Mouse (Mus musculus) heart, postnatal 36 days (tissue): Measurements from ENCODE around the gene Dclk1. TPM values are rescaled to one million over a fixed set of nuclear protein-coding genes. Genes with fewer than 3 reads are reported as not detected.
"Not testable (repeated sequence)": the region's sequence is repeated elsewhere in the genome, so short reads cannot be mapped to it uniquely, and the experiment has no call there.

Source experiments
- DNase-seq, 2 experiments: peaks; one replicate each; pipeline ENCODE4 v3.0.0; 2021 to 2022
- intact Hi-C: fragments of 180-260 bp; cut with DNase I; formaldehyde crosslinking; loops from one replicate; pipeline ENCODE4 v1.15.1; 2025
- total RNA-seq, 2 experiments: library from RNA; stranded (reverse); gene quantifications; 2 replicates each; pipeline ENCODE4 v1.2.3; 2021

The Dclk1 gene
- 1 to 10 TPM; 2.5 to 5.9 TPM for total RNA-seq

- intact Hi-C loops: loop anchor here (5.0 to 10.0 kb wide), 3 partner anchors 50 to 113 kb away; no protein-coding TSS in a partner anchor
- peak in 1 of 2 experiments; percentile 45 for DNase-seq
Measured at GRCm38 (mm10) chr3:55241730-55242421, at the start of gene Dclk1. Dclk1 (plus strand) TSS chr3:55242364.

- DNase-seq: no peak
- intact Hi-C loops: loop anchor here (5.0 kb wide), 1 partner anchor 49 kb away; the partner anchor contains the start of gene Dclk1
Measured at GRCm38 (mm10) chr3:55193351-55193750, 48.8 kb upstream of the Dclk1 start.

GRCm38 (mm10) chr3:55194792-55195191 lies 47.4 kb upstream of the Dclk1 start:
- no peak for DNase-seq
- intact Hi-C loops: loop anchor here (5.0 kb wide), 1 partner anchor 48 kb away; the partner anchor contains the start of gene Dclk1

DNA sequence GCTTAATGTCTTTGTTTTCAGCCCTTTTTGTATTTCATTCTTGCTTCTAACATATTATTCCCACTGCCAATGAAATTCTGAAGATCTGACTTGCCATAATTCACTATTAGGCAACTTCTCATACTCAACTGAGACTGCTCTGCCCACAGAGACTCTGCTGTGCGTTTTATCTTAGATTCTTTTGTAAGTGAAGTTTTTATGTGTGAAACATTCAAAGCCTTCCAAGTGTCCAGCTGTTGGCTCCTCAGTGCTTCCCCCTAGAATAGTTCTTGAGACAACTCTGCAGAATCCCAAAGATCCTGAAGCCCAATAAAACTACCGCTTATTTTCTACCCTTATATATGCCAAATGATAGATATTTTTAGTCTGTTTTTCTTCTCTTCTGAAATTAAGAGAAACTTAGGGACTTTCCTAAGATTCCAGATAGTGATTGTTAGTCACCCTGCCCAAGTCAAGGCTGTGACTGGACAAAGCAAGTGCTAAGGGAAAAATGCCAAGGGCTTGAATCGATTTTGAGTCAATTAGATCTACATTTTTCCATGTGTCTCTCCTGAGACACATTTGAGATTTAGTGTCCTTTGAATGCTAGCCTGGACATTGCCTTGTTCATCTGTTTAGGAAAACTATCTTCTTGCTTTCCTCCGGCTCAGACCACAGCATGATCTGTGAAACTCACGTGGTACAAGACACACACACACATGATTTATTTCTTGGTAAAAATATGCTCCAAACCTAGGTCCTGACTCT lies 46.4 kb upstream of the Dclk1 start:
- peak in 1 of 2 experiments; percentile 15 for DNase-seq

DNA sequence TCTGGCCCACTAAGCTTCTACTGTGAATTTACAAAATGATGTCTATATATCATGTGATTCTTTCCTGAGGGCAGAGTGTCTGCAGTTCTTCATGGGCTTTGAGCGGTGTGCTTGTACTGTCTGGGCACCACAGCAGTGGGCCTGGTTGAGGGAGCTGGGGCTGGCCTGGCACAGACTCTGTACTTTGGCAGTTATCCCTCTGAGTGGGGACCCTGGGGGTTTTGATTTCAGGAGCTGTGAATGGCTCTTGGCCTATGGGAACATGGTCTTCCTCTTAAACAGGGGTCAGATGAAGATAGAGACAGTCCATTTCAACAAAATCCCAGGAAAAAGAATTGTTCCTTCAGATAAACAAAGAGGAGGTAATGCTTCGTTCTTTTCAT lies 45.8 kb upstream of the Dclk1 start:
- intact Hi-C loops: no loop called here
- no peak for DNase-seq

More for the DNA sequence above, 46.4 kb upstream of the Dclk1 start:
- intact Hi-C loops: no loop called here

GRCm38 (mm10) chr3:55203621-55204020 lies 38.5 kb upstream of the Dclk1 start:
- intact Hi-C loops, DNase-seq: not testable (repeated sequence)

DNA sequence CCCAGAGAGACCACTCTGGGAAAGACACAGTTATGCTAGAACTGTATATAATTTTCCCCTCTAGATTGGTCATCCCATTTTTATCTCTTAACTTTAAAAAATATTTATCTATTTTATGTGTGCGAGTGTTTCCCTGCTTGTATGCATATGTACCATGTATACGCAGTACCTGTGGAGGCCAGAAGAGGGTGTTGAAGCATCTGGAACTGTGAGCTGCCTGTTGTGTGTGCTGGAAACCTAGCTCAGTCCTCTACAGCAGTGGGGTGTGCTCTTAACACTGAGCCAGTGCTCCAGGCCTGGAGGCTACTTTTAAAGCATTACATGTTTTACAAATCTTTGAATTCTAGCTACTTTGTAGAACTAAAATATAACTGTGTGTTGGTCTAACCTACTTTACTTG lies 35.8 kb upstream of the Dclk1 start:
- intact Hi-C loops: no loop called here
- no peak for DNase-seq

GRCm38 (mm10) chr3:55207665-55208064 lies 34.5 kb upstream of the Dclk1 start:
- DNase-seq: no peak
- intact Hi-C loops: no loop called here

GRCm38 (mm10) chr3:55212254-55212653 lies 29.9 kb upstream of the Dclk1 start:
- intact Hi-C loops: no loop called here
- DNase-seq: no peak

DNA sequence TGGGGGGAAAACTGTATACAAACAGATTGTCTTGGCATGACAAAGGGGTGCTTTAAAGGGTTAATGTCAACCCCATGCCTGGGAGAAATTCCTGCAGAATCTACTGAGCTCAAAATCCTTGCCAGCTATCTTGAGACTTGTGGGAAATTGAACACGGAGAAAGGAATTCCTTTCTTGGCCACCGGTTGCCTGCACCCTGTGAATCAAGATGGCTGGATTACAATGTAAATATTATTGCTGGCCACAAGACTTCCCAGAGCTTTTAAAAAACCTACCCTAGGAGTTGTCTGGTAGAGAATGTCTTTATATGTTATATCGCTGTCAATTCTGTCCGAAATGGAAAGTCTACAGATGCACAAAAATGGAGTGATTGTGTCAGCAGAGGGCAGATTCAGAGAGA lies 28.4 kb upstream of the Dclk1 start:
- no peak for DNase-seq
- intact Hi-C loops: no loop called here

DNA sequence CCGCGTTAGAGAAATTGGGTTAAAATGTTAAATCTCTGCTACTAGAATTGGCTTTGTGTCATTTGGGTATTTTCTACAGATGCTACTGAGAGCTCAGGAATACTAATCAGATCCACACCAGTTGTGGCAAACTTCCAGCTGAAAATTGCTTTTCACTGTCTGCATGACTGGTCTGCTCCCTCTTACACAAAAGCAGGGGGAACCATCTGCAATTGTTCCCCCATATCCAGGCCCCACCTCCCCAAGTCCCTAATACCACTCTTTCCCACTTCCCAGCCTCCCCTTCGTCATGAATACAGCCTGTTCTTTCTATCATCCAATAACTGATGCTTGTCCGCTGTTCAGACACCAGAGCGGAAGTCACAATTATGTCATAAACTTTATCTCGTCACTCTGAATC lies 27.8 kb upstream of the Dclk1 start:
- intact Hi-C loops: no loop called here
- no peak for DNase-seq

GRCm38 (mm10) chr3:55222502-55222901 lies 19.7 kb upstream of the Dclk1 start:
- intact Hi-C loops: no loop called here
- DNase-seq: no peak

GRCm38 (mm10) chr3:55223862-55224261 lies 18.3 kb upstream of the Dclk1 start:
- DNase-seq: no peak
- intact Hi-C loops: no loop called here

DNA sequence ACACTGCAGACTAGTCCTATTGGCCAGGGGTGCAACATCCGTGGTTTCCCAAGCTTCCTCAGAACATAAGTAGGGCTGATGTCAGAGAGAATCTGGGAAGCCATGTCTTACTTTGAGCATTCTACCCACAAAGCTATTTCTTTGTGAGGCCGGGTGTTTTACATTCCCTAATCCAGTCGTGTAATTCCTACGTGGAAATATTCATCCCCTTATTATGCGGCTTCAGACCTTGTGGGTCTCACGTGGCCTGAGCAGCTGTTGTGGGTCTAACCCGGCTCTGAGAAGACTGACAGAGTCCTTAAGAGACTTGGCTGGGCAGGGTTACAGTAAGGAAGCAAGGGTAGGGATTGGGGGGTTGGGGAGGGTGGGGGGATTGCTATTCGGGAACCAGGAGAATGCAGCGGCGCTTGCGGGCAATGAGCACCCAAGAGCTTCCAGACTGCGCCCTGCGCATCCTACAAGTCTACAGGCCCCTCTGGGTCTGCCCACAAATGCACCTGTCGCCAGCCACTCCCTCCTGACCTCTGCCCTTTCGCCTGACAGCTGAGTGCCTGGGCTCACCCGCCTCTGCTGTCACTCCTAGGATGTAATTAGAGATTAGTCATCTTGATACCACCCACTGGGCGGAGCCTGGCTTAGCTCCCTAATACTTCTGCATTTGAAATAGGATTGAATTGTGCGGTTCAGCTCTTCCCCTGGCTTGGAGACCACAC lies 15.5 kb upstream of the Dclk1 start:
- intact Hi-C loops: no loop called here
- DNase-seq: no peak

DNA sequence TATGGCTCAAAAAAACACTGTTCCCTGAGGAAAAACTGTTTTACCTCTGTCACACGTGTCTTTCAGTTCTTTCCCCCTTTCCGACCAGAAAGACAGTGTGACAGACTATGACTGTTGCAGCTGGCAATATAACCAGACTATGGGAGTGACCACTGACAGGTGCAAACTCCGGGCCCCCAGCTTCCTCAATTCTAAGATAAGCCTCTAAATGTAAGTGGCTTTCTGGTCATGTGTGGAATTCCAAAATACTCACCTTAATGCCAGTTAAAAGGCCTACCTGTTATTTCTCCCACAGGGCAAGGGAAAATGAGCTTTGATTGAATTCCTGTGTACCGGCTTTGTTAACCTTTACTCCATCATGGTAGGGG lies 15.0 kb upstream of the Dclk1 start:
- intact Hi-C loops: no loop called here
- no peak for DNase-seq

DNA sequence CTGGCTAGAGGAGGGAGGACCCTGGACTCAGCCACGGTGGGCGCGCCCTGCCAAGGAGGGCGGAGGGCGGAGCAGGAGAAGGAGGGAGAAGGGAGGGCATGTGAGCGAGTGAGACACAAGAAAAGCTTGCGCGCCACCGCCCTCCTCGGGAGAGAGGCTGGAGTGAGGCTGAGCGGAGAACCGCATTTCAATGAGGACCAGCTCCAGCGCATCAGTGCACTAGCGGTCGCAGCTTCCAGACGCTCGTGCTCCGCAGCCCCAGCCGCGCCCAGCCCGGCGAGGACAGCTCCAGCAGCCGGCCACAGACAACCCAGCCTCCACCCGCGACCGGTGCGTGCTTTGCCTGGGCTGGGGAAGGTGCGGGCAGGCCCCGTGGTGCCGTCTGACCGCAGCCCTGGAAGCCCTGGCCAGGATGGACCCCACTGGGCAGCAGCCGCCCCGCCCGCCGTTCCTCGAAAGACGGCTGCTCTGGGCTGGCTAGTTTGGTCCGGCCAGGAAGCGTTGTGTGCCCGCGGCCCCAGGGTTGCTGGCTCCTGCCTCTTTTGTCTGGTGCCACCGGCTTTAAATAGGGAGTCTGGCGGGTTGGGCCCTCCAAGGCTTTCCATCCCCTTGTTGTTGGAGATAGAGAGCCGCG lies 375 bp downstream of the Dclk1 start:
- intact Hi-C loops: loop anchor here (5.0 to 10.0 kb wide), 3 partner anchors 50 to 112 kb away; no protein-coding TSS in a partner anchor
- DNase-seq: peak; percentile 73 to 75

GRCm38 (mm10) chr3:55243056-55243471 lies 900 bp downstream of the Dclk1 start:
- peak in 1 of 2 experiments; percentile 5 for DNase-seq
- intact Hi-C loops: loop anchor here (5.0 to 10.0 kb wide), 3 partner anchors 51 to 112 kb away; no protein-coding TSS in a partner anchor

- intact Hi-C loops: loop anchor here (5.0 to 10.0 kb wide), 3 partner anchors 52 to 111 kb away; no protein-coding TSS in a partner anchor
- DNase-seq: no peak
Measured at GRCm38 (mm10) chr3:55244087-55244486, 1.9 kb downstream of the Dclk1 start.

DNA sequence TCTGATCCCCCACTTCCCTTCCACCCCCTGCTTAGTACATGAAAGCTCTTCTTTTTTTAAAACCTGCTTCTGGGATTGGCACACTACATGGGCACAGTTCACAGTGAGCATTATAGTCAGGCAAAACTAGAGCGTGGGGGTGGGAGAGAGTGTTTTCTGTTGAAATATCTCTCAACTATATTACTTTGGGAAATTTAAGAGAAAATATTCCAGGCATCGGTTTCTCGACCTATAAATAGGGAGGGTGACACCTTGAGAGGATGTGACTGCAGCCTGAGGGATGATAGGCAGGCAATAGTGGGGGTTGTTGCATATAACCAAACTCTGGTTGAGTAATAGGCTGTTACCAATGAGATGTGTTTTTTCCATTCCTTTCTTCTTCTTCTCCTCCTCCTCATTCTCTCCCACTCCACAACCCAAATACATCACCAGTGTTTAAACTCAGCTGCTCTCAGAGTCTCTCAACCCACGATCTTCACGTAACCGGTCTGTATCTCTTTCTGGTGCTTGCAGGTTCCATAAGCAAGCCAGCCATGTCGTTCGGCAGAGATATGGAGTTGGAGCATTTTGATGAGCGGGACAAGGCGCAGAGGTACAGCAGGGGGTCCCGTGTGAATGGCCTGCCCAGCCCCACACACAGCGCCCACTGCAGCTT lies 4.6 kb downstream of the Dclk1 start:
- intact Hi-C loops: loop anchor here (10.0 kb wide), 1 partner anchor 108 kb away; no protein-coding TSS in a partner anchor
- no peak for DNase-seq

DNA sequence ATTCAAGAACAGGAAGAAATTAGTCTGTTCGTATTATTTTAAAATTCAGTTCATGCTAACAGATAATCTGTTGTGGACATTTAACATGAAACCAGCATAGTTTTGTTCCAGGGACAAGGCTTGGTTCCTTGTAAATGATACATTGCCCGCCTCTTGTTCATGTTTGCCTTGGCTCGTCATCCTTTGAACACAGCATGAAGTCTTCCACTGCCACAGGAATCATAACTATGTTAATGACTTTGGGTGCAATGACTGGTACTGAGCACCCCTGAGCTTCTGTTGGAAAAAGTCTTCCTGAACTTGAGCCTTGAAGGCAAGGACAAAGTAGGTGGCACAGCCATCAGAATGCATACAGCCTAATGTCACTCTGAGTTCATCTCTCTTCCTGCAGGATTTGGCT lies 5.9 kb downstream of the Dclk1 start:
- intact Hi-C loops: loop anchor here (10.0 kb wide), 1 partner anchor 107 kb away; no protein-coding TSS in a partner anchor
- DNase-seq: no peak
